Mouse (Mus musculus): Measurements from ENCODE around the gene Wasf2.
"Not testable (repeated sequence)": the region's sequence is repeated elsewhere in the genome, so short reads cannot be mapped to it uniquely, and the experiment has no call there.

The Wasf2 gene

GRCm38 (mm10) chr4:133129931-133130889, at the start of gene Wasf2:
Gene Wasf2, plus strand, starts transcription at chr4:133130505.
- in situ Hi-C loops (cut with MboI, MseI), result loop anchor here in 1 of 2 experiments (5.0 kb wide), 1 partner anchor 42 kb away; no protein-coding TSS in a partner anchor

- in situ Hi-C loops (cut with MboI, MseI), result no loop called here
These were observed 49.4 kb upstream of the Wasf2 start for GRCm38 (mm10) chr4:133080862-133081261.

GRCm38 (mm10) chr4:133082216-133082773, 48.0 kb upstream of the Wasf2 start:
- in situ Hi-C loops (cut with MboI, MseI), result no loop called here

- in situ Hi-C loops (cut with MboI, MseI), result no loop called here
These were observed 46.1 kb upstream of the Wasf2 start for GRCm38 (mm10) chr4:133083991-133084861.

GRCm38 (mm10) chr4:133085011-133085782, 45.1 kb upstream of the Wasf2 start:
- in situ Hi-C loops (cut with MboI, MseI), result no loop called here

- in situ Hi-C loops (cut with MboI, MseI), result no loop called here
These were observed 44.4 kb upstream of the Wasf2 start for GRCm38 (mm10) chr4:133085783-133086342.

- in situ Hi-C loops (cut with MboI, MseI), result no loop called here
These were observed 43.1 kb upstream of the Wasf2 start for GRCm38 (mm10) chr4:133087177-133087714.

- in situ Hi-C loops (cut with MboI, MseI), result no loop called here
These were observed 42.5 kb upstream of the Wasf2 start for GRCm38 (mm10) chr4:133087835-133088234.

GRCm38 (mm10) chr4:133089319-133089718, 41.0 kb upstream of the Wasf2 start:
- in situ Hi-C loops (cut with MboI, MseI), result no loop called here

GRCm38 (mm10) chr4:133089802-133090201, 40.5 kb upstream of the Wasf2 start:
- in situ Hi-C loops (cut with MboI, MseI), result no loop called here

- in situ Hi-C loops (cut with MboI, MseI), result no loop called here
These were observed 40.0 kb upstream of the Wasf2 start for GRCm38 (mm10) chr4:133090276-133090719.

- in situ Hi-C loops (cut with MboI, MseI), result no loop called here
These were observed 39.4 kb upstream of the Wasf2 start for GRCm38 (mm10) chr4:133090720-133091458.

- in situ Hi-C loops (cut with MboI, MseI), result no loop called here
These were observed 38.9 kb upstream of the Wasf2 start for GRCm38 (mm10) chr4:133091459-133091785.

- in situ Hi-C loops (cut with MboI, MseI), result no loop called here
These were observed 37.8 kb upstream of the Wasf2 start for GRCm38 (mm10) chr4:133092453-133092901.

GRCm38 (mm10) chr4:133093056-133093455, 37.2 kb upstream of the Wasf2 start:
- in situ Hi-C loops (cut with MboI, MseI), result no loop called here

GRCm38 (mm10) chr4:133093481-133094033, 36.7 kb upstream of the Wasf2 start:
- in situ Hi-C loops (cut with MboI, MseI), result no loop called here

GRCm38 (mm10) chr4:133094255-133094654, 36.0 kb upstream of the Wasf2 start:
- in situ Hi-C loops (cut with MboI, MseI), result no loop called here

- in situ Hi-C loops (cut with MboI, MseI), result no loop called here
These were observed 35.2 kb upstream of the Wasf2 start for GRCm38 (mm10) chr4:133094936-133095733.

- in situ Hi-C loops (cut with MboI, MseI), result not testable (repeated sequence)
These were observed 34.6 kb upstream of the Wasf2 start for GRCm38 (mm10) chr4:133095734-133096065.

Data from T-helper 17 cell (primary cell).